Mouse (Mus musculus) left cerebral cortex, adult 8-10 months (tissue): ENCODE results near the gene Tmem132d. TPM values are rescaled to one million over a fixed set of nuclear protein-coding genes. Genes with fewer than 3 reads are reported as not detected.
"Not testable (repeated sequence)": the region's sequence is repeated elsewhere in the genome, so short reads cannot be mapped to it uniquely, and the experiment has no call there.

ENCODE experiments used
- DNase-seq, 2 experiments: peaks; one replicate each; pipeline ENCODE4 v3.0.0; 2022; ENCODE audit warnings: low spot score in 2 of 2
- total RNA-seq, 4 experiments: library from RNA; stranded (reverse); gene quantifications; 2 replicates each; pipeline ENCODE4 v1.2.4; 2022

The Tmem132d gene
- total RNA-seq, 4 experiments from 2014 or later = 49.1 to 62.3 (median 54.6) TPM

DNA sequence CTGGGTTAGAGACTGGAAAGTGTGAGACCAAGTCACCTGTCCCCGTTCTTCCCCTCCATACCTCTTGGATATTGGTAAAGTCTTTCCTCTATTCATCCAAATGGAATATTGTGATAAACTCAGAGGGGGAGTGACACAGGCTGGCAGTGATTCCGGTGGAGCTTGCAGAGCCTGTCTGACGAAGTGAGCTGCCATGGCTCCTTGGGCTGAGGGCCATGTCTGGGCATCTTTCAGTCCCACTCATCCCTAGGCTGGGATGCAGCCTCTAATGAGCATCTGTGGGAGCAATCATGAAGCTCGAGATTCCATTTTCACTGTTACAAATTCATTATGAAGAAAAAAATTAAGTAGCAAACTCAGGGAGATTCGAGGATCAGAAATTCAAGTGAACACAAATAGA lies 332.5 kb downstream of the Tmem132d start:
- DNase-seq = no peak

DNA sequence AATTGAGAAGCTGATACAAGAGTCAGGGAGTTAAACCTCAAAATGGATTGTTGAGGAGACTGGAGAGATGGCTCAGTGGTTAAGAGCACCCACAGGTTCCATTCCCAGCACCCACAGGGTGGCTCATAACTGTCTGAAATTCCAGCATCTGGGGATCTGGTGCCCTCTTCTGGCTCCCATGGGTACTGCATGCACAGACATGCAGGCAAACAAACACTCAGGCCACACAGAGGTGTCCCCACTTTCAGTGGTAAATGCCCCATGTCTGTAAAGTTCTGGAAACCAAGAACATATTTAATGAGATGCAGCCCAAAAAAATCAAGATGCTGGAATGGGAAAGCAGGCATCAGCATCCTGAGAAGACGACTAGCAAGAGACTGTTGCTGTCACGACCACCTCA lies 333.4 kb downstream of the Tmem132d start:
- DNase-seq = no peak

DNA sequence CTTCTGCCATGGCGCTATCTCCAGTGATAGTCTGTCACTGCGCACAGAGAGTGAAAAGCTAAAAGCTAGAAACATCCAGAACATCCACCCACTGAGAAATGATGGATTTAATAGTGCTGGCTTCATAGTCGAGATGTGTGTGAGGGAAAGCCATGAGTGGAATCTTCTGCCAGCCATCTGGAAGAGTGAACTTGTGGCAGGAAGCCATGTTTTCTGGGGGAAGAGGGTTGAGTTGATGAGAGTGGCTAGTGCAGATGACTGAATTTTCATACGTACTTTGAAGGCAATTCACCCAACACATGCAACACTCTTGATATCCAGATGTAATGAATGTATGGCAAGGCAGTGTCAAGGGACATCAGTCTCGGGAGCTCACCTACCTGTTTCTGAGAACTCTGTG lies 342.3 kb downstream of the Tmem132d start:
- DNase-seq = peak in 1 of 2 experiments; percentile 20

DNA sequence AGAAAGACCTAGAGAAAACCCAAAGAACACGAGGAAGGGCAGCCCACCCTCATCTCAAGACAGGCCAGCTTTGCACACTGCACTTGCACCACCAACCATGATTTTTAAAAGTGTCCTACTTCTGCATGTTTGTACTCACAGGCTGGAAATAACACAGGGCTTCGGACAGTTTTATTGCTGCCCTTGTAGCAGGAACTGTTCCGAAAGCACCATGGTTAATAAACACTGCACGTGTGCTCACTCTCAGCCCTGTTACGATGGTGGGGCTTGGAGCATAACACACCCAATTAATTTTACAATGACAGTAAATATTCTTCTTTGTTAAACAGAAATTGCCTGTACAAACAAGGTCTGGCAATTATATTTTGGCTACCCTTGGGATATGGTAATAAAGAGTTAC lies 357.4 kb downstream of the Tmem132d start:
- no peak for DNase-seq

DNA sequence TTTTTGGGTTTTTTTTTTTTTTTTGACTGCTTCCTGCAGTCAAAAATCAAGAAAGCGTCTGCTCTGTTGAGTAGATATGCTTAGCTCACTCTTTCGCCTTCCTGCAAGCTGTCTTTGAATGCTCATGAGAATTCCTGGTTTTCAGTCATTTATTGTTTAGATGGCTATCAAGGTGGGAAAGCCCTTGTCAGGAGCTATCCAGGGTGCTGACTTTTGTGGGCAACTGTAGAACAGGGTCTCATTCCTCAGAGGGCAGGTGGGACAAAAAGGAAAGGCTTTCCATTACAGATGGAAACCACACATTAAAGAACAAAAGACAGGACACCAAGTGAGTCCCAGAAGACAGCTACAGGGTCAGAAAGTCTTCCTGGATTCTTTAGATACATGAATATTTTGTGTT lies 360.3 kb downstream of the Tmem132d start:
- no peak for DNase-seq

DNA sequence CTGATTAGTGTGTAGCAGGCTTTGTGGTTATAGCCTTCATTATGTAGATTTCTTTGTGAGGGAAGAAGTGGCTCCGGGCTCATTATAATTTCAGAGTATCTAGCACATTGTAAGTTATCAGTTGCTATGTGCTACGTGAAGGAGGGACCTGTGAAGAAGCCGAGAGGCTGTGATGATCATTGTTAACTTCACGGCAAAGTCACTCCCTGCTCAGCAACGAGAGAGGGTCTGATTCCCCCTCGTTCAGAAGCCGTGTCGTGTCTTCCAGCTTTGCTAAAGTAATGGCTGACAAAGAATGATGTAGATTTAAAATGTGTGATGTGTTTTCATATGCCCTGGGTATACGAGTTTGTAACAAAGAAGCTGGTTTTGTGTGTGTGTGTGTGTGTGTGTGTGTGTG lies 391.1 kb downstream of the Tmem132d start:
- DNase-seq = no peak

DNA sequence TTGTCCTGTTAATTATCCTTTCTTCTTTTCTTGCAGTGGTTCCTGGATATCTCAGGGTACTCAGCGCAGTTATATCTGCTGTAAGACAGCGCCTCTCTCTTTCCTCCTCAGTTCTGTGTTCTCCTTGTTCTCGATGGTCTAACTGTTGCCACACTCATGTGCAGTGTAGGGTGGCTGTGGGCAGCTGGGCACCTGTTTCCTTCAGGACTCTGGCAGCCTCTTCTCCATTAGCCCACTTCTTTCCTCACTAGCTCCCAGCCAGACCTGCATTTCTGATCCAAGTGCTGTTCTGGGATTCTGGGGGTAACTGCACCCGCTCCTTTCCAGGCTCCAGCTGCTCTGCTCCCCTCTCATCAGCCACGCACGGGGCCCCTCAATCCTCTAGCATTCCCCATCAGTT lies 392.8 kb downstream of the Tmem132d start:
- peak in 1 of 2 experiments; percentile 27 for DNase-seq

DNA sequence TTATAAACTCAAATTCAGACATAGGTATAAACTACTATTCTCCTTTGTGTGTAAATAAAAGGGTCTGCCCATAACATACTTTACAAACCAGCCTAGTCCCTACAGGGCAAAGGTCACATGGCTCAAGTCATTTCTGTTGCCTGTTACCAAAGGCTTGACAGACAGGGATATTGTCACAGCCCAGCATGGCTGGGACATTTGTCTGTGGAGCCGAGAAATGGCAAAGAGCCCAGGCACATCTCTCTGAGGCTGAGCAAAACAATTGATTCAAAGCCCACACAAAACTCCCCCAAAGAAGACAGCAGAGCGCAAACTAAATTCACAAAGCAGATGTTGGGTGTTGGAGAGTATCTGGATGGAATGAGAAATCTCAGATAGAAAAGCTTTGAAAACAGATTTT lies 405.8 kb downstream of the Tmem132d start:
- DNase-seq = peak in 1 of 2 experiments; percentile 79

DNA sequence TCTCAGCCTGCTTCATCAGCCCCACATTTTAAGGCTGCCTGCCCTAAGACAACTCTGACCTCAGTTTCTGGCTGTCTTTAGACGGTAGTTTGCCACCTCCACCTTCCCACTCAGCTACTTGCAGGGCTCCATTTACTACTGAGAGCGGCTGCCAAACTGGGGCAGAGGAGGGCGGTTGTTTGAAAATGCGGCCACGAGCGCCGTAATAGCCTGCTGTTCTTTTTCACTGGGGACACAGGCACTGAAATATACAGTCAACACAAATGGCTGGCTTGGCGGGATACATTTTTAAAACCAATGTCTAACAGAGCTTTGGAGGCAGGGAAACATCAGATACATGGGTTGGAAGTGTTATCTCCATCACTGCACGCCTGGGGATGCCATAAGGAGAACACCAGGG lies 428.2 kb downstream of the Tmem132d start:
- DNase-seq = peak; percentile 17 to 33

DNA sequence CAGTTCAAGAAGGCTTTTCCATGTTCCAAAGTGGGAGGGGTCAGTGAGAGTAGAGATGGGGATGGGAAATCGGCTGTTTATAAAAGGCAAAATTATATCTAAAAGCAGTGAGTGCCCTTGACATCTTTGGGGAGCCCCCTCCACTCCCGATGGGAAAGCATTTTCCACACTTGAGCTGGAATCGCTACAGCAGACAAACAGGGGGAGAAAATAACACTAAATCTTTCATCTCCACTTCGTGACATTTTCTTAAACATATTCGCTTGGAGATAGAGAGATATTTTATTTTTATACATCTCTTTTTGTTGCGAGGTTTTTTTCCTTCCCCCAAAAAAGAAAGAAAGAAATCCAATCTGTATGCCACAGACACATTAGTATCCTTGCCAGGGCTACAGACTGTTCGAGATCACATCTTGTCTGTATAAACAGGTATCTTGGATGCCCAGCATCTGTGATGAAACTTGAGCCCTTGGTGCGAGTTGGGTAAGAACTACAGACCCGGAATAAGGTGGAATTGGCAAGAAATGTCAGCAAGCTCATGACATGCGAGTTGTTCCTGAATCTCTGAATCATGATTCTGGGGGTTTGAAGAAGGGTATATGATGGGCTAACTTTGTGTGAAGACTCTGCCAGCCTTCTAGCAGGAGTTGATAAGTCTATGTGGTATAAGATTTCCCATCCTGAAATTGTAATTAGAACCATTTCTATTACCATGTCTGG lies 436.2 kb downstream of the Tmem132d start:
- DNase-seq = peak in 1 of 2 experiments; percentile 37

DNA sequence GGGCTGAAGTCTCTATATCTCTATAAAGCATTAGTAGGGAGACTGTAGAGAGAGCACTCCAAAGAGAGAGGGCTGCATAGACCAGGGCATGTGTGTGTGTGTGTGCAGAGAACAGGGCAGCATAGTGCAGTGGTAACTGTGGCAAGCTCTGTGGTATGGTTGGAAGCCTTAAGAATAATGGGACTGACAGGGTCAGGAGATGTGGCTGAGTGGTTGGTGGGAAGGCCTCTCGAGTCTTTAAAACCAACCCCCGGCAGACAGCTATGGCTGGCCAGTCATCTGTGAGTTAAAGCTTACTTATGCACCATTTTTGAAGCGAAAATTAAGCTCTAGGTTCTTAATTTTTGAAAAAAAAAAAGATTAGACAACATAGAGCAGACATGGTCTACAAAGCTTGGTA lies 439.4 kb downstream of the Tmem132d start:
- DNase-seq = no peak

DNA sequence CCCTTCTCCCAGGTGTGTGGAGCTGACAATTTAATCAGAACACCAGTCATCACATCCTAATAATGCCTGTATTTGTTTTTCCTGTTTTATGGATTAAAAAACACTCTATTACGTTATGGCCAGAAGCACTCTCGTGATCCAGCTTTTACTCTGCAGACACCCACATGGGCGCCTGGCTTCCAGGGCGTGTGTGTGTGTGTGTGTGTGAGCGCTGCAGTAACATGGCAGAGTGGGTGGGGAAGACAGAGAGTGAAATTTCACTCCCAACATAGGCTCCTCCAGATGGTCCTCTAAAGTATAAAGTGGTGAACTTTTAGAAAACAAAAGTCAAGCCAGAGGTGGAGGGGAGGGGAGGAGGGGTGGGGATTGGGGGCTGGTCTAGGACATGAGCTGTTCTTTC lies 442.1 kb downstream of the Tmem132d start:
- DNase-seq = peak in 1 of 2 experiments; percentile 45

DNA sequence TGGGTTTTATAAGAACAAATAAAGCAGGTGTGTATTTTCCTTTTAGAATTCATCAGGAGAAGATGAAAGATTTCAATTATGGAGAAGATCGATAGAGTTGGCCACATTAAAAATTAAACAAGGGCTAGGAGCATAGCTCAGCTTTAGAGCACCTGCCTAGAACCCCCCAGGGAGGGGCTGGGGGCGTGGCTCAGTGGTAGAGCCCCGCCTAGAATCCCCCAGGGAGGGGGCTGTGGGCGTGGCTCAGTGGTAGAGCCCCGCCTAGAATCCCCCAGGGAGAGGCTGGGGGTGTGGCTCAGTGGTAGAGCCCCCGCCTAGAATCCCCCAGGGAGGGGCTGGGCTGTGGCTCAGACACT lies 452.9 kb downstream of the Tmem132d start:
- DNase-seq = not testable (repeated sequence)

DNA sequence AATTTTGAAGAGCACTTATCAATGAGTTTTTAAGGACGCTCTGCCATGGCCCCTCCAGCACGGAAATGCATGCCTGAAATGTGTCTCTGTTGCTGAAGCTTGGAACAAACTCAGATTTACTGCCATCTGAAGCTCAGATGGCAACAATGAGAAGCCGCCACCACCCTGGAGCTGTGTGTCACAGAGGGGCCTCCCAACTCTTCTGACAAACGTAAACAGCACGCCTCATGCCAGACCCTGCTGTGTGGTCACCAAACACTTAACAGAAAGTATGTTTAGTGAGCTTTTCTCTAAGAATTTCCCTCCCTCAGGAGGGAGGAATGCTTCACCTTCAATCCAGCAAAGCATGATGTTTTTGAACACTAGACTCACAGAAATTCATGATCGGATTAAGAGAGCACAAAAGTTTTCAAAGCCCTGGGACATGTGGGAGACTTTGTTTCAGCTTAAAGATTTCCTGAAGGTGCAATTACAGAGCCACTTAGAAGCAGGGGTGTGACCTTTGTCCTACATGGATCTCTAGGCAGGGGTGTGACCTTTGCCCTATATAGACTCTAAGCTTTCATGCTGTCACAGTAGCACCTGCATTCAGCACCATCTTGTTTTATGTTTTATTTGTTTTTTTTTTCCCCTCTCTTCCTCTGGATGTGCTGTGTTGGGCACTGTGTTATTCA lies 453.4 kb downstream of the Tmem132d start:
- no peak for DNase-seq

DNA sequence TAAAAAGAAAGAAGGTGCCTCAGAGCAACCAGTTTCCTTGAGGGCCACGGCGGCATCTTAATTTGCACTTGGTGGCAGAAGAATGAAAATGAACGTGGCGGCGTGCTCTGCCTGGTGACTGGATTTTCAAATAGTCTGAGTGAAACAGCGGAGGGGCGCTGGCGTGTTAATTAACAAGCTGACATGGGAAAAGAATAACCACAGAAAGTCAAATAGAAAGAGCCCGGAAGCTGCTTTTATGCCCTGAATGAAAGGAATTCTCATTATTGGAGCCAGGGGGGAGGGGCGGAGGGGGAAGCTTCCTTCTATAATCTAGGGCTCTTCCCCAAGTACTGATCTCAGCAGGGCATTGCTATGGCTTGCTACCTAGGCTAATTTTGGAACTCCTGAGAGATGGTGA lies 456.2 kb downstream of the Tmem132d start:
- no peak for DNase-seq

DNA sequence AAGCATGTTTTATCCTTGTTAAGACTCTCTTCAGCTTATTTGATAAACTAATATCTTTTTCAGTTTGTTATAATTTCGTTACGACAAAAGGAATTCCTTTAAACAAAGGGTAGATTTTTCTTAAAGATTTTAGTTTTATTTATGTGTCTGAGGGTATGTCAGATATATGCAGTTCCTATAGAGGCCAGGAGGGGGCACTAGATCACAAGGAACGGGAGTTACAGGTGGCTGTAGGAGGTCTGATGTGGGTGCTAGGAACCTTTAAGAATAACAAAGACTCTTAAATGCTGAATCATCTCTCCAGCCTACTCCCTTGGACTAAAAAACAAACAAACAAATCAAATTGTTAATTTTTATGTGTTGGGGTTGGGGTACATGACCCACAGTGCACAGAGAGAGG lies 467.2 kb downstream of the Tmem132d start:
- no peak for DNase-seq

DNA sequence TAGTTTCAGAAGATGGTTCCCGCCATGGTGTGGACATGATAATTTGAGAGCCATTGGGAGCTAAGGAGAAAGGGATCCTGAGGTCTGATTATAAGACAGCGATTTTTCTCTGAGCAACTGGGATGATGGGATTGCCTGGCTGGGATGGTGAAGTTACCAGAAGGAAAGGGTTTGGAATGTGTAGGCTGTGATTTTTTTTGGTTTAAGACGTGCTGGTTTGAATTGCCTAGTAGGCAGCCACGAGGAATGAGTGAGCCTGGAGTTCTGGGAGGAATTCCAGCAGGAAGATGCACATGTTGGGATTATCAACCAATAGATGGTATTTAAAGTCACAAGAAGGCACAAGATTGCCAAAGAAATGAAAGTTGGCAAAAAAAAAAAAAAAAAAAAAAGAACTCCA lies 470.2 kb downstream of the Tmem132d start:
- DNase-seq = peak in 1 of 2 experiments; percentile 46

DNA sequence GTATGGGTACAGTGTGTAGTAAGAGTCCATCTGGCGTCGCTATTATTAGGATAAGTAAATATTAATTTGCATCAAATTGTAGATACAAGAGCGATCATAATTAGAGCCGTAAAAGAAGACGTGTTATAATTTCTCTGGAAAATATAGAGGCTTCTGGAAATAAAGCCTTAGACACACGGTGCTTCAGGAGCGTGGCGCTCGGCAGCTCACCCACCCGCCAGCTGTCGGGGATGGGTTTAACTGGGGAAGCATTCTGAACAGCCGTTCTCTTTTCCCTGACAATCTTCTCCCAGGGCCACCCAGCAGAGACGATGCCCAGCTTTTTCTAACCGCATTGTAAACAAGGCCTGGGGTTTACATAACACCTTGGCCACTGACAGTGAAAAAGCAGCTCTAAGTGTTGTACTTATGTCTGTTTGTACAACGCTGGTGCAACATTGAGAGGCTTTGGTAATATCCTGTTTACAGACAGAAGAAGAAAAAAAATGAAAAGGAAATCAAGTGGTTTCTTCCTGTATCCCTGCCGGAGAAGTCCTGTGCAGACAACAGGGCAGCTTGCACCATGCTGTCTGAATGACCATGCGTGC lies 476.3 kb downstream of the Tmem132d start:
- peak; percentile 32 to 81 for DNase-seq

DNA sequence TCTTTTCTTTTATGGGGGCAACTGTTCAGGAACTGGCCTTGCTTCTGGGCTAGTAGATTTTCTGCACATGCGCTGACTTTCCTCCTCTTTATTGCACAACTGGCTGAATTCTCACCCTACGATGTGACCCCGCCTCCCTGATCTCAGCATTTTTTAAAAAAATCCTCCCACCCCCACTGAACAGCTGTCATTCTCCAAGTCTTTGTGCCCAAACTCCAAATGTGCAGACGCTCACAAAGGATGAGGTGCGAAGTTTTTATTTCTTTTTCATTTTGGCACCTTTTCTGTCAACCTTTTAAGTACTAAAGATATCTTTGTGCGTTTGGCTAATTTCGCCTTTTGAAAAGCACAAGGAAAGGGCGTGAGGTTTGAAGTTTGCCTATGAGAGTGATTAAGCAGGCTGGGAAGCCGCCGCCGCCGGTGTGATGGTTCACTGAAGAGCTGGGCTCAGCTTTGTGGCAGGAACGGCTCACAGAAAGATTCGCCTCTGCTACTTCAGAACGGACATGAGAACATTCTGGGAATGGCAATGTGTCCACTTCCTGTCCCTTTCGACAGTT lies 478.6 kb downstream of the Tmem132d start:
- DNase-seq = peak in 1 of 2 experiments; percentile 38

DNA sequence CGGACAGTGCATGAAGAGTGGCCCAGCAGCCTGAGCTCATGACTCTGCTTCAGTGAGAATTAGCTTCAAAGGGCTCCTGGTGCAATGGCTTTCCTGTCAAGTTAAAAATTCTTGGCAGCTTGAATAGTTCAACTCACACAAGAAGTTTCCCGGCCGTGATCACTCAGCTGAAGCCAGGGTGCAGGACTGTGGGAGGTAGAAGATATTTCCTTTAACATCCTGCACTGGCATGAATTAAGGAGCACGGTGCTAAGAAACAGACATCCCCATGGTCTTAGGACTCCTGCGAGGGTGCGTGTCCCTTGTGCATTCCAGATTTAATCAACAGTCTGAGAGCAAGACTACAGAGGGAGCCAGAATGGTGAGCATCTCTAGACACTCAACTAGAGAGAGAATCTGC lies 480.1 kb downstream of the Tmem132d start:
- DNase-seq = no peak

DNA sequence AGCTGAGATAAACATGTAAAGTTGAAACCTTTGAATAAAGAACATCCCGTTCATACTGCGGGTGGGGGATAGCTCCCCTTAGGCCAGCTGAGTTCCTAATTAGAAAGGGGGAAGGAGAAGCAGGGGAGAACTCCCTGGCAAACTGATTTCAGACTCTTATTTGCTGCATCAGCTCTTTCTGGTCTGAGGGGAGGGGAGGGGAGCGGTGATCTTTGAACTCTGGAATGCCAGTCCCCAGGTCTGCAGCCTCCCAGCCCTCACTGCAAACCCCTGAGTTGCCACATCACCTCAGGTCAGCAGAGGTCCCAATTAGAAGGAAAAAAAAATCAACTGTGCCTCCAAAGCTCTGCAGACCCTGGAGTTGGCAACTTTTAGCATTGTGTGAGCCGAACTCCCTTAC lies 482.3 kb downstream of the Tmem132d start:
- no peak for DNase-seq

DNA sequence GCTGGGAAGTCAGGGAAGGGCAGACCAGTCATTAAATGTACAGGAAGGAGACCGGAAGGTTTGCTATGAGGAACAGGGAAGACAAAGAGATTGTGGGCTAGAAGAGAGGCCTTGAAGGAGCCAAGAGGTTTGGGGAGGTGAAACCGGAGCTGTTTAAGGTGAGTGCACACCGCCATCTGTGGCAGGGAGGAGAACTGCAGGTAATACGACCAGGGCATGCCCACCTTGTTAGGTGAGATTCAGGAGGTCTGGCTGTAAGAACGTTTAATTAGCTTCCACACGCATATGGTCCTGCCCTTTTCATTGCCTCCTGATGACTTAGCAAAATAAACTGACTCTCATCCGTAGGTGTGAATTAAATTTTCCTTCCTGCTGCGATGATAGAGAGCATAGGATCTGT lies 485.6 kb downstream of the Tmem132d start:
- no peak for DNase-seq
